Mouse (Mus musculus) yolk sac, embryonic 10.5 days (tissue): ENCODE measurements around the gene Shank2.

Source experiments
- DNase-seq: peaks from one replicate; pipeline ENCODE4 v3.0.0-alpha.2; 2017; ENCODE audit warnings: low spot score

Shank2 gene

DNA sequence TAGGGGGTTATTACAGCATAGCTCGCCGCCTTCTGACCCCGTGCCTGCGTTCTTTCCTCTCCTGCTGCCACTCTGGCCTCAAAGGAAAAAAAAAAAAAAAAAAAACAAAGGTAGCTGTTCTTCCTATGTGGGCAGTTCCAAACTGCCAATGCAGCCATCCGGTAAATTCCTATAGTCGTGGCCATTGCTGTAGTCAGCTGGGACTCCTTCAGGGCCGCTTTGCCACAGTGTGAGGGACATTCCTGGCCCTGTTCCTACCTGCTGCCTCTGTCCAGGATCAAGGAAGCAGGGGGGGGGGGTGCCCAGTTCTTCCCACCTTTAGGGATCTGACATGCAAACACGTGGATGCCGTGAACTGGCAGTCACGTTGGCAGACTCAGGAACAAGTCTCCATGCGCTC, 29.1 kb downstream of the Shank2 start:
- DNase-seq: no peak

DNA sequence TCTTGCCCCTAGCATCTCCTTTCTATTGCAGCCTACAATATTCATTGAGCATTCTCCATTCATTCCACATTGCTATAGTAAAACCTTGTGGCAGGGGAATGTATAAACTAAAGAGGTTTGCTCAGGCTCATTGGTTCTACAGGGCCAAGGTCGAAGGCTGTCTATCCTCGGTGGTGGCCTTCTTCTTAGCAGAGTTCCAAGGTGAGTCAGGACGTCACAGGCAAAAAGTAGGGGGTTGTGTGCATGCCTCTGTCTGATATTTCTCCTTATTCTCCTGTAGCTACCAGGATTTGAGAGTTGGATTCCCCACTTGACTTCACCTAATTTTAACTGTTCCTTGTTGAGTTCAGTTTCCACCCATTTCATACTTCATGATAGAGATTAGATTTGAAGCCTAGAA, 29.9 kb downstream of the Shank2 start:
- no peak for DNase-seq

DNA sequence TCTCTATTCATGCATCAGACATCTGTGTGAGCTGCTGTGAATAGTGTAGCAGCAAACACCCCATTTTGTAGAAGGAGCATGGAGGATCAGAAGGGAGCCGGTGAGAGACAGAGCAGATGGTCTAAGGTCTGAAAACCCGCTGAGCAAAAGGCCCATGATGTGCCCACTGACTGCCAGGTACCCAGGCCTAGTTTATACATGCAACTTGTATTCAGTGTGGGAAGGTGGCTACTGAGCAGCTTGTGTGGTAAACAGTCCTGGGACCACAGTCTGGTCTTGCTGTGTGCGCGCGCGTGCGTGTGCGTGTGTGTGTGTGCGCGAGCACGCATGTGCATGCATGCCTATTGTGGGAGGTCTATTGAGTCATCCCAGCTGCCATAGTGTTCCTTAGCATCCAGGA, 35.8 kb downstream of the Shank2 start:
- DNase-seq: no peak

DNA sequence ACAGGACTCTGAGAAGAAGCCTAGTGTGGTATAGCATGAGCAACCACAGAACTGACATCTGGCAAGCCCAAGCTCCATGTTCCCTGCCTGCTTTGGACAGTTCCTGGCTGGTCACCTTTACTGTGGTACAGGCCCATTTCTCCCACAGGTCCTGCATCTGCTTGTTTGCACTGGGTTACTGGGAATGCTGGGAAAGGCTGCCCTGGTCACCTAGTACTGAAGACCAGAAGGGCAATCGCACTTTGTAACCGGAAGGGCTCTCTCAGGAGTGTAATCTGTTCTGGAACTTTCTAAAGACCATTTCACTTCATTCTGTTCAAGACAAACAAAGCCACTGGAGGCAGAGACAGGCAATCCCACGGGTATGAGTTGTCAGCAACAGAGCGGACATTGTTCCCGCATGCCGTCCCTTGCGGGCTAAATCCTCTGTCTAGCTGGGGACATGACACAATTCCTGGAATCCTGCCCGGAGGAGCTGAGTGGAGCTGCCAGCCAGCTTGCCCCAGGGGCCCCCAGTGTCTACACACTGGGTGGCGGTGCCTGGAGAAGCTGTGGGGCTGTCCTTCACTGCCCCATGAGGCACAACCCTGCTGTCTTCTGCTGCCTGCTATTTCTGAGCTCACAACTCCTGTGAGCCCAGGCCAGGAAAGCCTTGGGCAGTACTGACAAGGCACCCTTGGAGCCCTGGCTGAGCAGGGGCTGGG, 36.4 kb downstream of the Shank2 start:
- no peak for DNase-seq

DNA sequence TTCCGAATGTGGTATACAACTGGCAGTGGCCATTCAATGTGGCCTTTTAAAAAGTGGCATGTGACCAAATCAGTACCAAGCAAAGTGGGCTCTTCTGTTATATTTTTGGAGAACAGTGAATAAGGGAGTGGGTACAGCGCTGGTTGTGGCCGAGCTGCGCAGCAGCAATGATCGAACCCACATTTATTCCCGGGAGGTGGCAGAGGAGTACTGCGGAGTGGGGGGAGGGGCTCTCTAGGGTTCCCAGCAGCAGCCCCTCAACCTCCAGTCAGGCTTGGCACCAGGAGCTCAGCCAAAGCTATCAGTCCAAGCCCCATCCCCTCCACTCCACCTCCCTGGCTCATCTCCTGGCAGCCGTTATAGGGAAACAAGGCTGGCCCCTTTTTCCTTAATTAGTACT, 37.0 kb downstream of the Shank2 start:
- no peak for DNase-seq

DNA sequence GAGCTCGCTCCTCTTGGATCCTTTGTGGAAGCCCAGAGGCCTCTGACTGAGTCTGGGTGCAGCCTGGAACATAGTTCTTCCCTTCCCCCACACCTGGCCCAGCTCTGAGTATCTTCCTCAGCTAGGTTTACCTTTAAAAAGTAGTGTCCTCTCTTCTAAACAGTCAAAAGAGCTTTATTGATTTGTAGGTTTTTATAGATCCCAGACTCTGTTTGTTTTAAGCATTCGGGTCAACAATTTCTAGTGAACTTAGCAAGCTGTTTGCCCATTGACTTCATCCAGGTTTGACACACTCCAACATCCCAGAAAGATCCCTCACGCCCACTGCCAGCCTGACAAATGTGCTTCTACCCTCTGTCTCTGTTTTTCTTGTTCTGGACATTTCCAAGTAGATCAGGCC, 38.6 kb downstream of the Shank2 start:
- DNase-seq: no peak

DNA sequence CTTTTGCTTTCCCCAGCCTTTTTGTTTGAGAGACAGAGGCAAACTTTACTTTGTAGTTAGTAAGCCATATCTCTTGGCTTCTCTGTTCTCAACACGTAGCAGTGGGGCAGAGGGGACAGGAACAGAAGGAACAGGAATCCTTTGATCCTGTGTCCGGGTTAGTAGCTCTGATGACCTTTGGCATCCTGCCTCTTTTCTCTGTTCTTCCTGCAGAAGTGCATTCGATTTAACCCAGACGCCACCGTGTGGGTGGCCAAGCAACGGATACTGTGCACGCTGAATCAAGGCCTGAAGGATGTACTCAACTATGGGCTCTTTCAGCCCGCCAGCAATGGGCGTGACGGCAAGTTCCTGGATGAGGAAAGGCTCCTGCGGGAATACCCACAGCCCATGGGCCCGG, 50.3 kb downstream of the Shank2 start:
- DNase-seq: peak; percentile 49

DNA sequence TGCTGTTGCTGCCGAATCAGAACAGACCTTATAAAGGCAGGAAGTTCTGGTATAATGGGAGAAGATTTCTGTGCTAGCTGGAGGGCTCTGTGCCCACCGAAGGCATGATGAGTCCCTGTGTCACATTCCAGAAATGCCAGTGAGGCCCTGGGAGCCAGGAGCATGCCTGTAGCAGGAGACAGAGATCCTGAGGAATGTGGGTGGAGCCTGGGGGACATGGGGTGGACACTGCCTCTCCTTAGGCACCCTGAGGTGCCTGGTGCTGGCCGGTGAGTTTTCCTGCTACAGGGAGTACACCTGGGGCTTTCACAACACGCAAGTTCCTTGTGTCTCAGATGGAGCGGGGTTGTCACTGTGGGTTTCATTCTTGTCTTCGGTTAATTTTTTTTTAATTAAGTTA, 53.5 kb downstream of the Shank2 start:
- DNase-seq: no peak

DNA sequence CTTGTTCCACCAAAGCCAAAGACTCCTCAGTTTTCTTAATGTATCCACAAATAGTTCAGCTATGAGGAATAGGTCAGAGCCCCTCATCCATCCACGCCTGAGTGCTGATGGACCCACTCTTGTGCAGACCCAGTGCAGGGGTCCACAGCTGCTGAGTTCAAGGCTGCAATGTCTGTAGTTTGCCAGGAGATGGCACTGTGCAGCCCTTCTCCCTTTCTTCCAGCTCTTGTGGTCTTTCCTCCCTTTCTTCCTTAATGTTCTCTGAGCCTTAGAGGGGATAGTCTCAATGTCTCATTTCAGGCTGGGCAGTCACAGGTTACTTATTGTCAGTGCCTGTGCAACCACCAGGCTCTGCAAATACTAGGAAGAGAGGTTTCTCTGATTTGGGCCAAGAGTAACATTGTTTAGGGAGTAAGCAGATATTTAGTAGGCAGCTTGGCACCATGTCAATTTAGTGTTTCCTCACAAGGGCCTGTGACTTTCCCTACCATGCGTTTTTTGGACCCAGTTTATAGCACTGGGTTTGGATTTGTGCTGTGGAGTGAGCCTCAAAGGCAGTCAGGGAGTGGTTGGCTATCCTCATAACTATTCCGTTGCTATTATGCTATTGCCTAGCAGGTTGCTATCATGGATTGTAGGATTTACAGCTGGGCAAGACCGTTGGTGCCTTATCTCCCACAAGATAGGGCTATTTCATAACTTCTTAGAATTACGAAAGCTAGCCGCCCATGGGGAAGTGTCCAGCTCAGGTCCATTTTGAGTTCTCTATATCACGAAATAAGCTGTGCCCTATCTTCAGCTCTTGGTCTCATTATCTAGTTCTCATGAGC, 54.2 kb downstream of the Shank2 start:
- DNase-seq: peak; percentile 20

DNA sequence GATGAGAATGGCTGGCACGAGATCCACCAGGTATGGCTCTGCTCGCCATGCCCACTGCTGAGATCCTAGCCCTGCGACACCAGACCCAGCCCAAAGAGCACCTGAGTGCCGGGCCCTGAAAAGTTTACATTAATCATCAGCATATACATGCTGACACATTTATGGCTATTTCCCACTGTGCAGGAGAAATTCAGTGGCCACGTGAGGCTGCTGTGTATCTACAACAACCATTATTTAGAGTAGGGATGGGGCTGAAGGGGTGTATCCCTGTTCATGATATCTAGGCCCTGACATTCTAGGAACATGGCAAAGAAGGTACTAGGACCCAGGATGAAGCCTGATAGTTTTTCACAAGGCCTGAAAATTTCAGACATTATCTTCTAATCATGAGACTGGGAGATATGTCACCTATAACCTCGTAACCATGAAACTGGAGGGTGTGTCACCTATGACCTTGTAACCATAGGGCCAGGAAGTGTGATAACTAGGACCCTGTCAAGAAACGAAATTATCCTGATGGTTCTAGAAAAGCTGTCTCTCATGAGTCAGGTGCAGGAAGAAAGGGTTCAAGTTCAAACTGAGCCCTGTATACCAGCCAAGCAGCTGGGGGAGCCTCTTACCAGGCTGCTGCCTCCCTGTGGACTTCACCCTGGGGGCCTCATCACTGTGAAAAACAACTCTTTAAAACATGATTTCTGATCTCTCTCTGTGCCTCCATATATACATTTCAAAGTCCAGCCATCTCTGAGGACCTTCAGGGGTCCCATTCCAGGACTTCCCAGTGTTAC, 68.6 kb downstream of the Shank2 start:
- DNase-seq: no peak

DNA sequence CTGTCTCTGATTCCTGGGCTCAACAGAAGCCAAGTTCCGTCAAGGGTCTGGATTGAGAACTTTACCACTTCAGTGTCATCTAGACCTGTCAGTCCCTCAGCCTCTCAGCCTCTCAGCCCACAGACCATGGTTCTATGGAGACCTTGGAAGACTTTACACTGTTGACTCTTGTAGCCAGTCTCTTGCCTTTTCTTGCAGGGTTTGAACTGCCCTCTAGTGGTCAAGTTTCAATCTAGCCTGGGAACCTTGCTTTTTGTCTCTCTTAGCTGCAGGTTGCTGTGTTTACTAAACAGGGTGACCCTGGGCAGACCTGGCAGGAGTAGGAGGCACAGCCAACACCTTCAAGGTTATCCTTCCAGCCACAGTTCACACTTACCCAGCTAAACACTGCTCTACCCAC, 70.5 kb downstream of the Shank2 start:
- peak; percentile 12 for DNase-seq

DNA sequence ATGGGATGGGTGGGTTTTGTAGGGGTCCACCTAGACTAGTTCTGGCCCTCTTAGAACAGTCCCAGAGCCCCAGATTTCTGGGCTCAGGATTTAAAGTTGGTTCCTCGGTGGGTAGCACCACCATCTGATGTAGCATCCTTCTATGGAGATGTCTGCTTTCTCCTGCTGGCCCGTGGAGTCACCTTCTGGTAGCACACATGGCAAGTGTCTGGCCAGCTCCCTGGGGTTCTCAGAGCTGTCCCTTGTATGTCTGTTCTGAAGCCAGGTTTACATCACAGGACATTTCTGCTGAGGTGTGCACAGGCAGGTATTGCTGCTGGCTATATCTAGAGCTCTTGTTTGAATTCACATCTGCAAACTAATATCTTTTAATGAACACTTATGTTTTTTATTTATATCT, 71.1 kb downstream of the Shank2 start:
- no peak for DNase-seq

DNA sequence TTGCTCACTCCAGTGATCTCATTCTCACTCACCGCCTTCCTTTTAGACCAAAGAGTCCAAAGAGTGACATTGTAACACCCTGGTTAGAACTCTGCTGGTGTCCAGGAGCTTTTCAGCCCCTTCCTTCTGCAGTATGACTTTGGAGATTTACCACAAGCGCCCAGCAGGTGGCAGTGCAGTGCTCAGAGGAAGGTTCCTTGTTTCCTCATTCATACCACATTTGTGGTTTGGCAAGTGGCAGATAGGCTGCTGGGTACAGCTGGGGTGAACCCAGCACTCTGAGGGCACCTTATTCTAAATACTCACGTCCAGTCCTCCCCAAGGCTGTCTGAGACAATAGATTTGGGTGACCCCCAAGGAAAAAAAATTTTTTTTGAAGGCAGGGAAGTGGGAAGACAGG, 73.0 kb downstream of the Shank2 start:
- DNase-seq: peak; percentile 8

DNA sequence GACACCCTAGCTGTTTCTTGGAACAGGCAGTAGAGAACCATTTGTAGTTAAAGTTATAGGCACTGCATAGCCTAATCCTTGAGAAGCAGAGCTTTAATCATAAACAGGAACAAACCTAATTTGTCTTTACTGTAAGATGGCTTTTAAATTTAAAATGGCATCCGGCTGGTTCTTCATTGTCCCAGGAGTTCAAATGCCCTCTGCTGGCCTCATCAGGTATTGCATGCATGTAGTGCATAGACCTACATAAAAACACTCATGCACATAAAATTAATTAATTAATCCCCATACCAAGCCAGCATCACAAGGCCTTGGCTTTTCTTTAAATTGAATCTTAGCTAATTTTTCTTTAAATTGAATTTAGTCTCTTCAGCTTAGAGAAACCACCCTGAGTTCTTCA, 76.9 kb downstream of the Shank2 start:
- DNase-seq: no peak

DNA sequence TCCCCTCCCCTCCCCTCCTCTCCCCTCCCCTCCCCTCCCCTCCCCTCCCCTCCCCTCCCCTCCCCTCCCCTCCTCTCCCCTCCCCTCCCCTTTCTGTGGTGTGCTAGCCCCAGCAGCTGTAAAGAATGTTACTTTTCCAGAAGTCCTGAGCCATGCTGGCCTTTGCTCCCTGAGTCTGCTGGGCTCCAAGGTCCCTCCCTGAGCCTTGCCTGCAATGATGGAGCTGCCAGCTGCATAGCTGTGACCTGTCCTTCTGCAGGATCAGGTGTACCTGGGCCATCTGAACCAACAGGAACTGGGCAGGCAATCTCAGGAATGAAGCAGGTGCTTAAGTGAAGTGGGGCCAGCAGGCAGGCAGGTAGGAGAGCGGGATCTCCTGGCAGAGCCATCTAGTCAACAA, 78.1 kb downstream of the Shank2 start:
- DNase-seq: no peak

DNA sequence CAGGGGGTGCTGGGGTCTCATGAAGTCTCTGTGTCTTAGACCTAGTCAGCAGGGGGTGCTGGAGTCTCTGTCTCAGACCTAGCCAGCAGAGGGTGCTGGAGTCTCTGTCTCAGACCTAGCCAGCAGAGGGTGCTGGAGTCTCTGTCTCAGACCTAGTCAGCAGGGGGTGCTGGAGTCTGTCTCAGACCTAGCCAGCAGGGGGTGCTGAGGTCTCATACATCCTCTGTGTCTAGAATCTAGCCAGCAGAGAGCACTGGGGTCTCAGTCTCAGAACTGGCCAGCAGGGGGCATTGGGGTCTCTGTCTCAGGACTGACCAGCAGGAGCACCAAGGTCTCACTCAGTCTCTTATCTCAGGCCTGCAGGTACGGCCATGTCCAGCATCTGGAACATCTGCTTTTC, 79.7 kb downstream of the Shank2 start:
- no peak for DNase-seq

DNA sequence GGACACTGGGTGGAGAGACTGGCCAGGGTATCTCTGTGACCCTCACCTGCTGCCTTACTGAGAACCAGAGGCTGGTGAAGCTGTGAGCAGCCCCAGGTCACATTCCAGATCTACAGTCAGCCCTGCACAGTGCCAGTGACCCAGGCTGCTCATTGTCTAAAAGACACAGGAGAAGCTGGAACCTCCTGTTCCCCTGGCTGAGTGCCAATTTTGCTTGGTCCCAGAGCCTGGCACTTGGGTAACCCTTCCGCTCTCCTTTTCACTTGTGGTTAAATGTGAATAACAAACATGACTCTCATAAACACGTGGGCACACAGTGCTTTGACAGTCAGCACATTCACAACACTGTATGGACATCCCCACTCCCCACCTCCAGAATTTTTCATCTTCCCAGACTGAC, 80.2 kb downstream of the Shank2 start:
- DNase-seq: no peak

DNA sequence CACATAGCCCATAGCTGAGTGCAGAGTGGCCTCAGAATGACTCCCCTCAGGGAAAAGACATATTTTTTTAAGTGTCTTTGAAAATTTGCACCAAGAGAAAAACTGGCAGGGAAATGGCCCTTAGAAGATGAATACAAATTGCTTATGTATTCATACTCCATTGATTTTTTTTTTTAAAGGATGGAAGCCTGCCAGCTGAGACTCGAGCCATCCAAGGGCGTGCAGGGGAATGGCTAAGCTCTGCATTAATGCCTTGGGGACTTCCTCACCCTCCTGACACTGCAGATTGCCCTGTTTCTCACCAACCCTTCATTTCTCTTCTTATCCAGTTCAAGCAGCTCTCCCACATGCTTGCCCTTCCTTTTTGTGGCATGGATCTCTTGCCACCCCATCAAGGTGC, 85.5 kb downstream of the Shank2 start:
- DNase-seq: no peak

DNA sequence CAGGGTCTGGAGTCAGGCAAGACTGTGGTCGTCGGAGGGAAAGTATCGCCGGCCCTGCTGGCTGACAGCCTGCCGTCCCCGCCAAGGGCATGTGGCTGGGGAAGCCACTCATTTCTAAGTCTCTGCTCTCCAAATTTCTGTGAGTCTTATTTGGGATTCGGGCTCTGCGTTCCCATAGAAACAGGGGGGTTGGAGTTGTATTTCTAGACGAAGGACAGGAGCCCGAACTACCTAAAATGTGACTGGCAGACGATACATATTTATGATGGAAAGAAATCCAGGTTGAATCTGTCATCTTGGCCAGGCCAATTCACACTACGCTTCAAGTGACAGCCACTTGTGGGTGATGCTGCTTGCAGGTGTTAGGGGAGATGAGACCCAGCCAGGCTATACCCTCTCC, 92.4 kb downstream of the Shank2 start:
- DNase-seq: no peak

DNA sequence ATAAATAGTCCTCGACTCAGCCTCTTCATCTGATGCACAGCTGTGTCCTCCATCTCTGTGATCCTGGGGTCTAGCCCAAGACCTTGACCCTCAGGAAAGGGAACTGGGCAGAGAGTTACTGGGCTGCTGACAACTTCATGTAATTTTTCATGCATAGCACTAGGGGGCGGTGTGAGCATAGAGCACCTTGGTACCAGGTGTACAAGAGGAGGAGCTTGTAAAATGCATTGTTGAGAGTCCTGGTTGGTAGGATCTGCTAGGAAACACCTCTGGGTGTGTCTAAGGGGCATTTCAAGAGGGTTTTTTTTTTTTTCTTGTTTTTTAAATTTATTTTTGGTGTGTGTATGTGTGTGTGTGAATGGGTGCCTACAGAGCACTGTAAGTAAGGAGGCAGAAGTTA, 95.6 kb downstream of the Shank2 start:
- peak; percentile 20 for DNase-seq

DNA sequence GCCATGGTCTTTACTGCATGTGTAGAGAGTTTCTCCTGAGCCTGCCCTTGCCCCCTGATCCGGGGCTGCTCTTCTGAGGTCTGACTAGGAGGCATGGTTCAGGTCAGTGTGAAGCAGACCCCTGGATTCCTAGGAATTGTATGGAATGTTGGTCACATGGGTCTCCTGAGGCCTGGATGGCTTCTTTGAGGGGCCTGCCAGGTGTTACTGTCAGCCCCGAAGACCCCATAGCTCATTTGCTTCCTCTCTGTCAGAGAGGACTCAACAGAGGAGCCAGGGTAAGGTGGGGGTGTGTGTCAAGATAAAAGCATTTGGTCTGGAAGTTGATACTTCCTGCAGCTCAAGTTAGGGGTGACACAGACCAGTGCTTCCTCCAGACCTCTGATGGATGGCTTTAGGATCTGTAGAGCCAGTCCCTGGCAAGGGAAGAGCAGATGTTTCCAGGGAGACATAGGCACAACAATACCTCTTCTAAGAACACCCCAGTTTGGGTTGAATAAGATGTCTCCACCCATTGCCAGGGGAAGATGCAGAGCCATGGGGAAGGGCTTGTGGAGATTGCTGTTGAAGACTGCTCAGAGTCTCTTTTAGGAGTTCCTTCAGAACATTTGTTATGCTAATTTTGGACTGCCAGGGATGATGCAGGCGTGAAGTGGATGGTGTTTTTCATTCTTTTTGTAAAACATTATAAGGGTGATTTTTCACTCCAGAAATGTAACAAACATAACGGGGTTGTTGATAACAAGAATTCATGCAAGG, 100.7 kb downstream of the Shank2 start:
- DNase-seq: peak; percentile 26

DNA sequence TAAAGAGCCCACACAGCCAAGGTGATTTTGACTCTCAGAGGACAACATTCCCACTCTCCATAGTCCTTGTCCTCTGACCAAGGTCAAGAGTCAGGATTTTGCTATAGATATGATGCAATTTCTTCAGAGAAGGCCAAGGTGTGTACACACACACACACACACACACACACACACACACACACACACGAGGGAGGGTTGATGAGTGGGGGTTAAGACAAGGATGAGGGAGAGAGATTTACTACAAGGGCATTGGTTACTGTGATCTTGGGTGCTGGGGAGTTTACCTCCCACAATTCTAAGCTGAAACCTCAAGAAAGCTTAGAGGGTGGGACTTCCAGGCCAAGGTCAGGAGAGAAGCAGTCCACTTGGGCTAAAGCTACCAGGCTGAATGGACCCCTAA, 104.2 kb downstream of the Shank2 start:
- DNase-seq: no peak
